Mouse (Mus musculus) brain, adult 2 months (tissue): Measurements from ENCODE around the gene Wee2.

Experiments
- DNase-seq: peaks from one replicate; pipeline ENCODE4 v3.0.0; 2011; ENCODE audit warnings: low read depth, low spot score

The Wee2 gene

DNA sequence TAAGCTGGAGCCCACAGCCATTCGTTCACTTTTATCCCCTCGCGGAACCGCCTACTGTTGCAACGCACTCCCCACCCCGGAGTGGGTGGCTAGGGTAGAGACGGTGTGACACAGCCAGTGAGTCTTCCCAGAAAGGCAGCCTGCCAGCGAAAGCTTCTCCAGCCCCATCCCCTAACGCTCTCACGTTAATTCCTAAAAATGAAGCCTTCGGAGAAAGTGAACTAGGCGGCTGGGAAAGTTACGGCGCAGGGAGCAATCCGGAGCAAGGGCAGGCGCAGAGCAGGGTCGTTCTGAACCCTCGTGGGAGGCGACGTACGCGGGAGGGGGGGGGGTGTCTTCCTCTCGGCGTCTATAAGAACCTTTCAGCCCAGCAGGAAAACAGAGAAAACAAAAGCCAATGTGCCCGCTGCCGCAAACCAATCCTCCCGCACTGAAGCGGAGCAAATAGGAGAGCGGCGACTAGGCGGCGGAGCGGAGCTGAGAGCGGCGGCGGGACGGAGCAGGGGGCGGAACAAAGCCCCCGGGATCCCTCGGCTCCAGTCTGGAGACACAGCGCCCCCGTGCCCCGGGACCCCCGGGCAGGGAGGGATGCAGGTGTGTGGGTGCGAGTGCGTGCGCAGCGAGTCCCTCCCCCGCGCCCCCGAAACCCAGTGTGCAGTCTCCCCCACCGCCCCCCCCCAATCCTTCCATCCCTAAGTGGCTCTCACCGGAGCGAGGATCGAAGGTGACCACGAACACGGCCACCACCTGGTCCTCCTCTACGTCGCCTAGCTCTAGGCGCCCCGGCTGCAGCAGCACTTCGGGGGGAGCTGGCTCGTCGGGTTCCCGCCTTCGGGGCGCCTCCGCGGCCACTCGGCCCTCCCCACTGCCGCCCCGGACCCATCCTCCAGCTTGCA is 3.5 kb upstream of the Wee2 start:
- DNase-seq = peak; percentile 90

DNA sequence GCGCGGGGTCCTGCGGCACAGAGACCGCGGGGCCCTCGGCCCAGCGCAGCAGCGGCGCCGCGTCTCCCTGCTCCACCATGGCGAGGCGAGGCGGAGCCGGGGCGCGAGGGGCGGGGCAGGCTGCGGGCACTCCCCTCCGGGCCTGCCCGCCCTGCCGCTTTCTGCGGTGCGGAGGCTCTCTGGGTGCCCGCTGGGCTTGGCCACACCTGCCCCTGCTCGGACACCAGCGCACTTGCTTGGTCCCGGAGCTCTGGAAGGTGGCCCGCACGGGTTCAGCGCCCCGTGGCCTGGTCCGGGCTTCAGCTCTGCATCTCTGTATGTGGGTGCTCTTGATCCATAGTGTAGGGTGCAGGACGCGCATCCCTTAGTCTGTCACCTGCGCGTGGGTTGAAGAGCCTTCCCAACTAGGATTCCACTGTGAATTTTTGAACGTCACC is 2.8 kb upstream of the Wee2 start, which contains the start of gene E330009J07Rik:
TSS of gene E330009J07Rik (minus strand) at position 89 of the 437 bp plus-strand sequence.
- DNase-seq = peak; percentile 94

DNA sequence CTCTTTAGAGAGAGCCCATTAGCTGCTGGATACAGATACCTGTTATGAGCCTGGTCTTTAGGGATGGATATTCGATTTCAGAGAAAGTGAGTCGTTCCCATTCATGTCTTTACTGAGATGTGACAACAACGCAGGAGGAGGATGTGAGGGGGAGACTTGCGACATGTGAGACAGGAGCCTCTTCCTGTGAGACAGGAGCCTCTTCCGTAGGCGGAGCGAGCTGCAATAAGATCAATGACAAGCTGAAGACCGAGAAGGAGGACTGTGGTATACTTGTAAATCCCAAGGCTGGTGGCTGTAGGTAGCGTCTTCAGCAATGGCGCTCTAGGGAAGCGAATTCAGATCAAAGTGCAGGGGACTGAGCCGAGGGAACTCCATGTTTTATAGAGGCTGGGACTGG is 843 bp downstream of the Wee2 start:
- no peak for DNase-seq

DNA sequence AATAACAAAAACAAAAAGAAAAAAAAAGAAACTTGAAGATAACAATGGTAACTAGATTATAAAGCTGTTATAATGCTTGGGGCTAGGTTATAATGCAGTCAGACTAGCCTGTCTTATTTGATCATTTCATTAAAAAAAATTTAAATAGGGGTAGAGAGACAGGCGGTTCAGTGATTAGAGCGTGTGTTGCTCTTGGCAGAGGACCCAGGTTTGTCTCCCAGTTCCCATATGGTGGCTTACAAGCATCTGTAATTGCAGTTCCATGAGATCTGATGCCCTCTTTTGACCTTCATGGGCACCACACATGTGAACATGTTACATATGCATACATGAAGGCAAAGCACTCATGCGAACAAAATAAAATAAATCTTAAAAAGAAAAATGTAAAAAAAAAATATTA is 2.4 kb downstream of the Wee2 start:
- no peak for DNase-seq

DNA sequence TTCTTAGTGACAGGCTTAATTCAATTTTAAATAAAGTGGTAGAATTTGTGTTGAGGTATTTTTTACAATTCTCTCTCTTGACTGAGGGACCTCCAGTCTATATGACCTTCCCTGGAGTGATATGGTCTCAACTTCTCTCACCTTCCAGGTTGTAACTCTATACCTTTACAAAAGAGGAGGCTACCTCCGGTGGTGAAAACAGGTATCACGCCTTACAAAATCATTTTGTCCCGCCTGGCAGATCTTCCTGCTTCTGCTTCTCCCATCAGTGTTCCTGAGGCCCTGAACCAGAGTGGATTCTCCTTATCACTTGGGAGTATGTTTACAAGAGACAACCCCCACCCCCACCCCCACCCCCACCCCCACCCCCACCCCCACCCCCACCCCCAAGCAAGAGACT is 2.9 kb downstream of the Wee2 start:
- no peak for DNase-seq

DNA sequence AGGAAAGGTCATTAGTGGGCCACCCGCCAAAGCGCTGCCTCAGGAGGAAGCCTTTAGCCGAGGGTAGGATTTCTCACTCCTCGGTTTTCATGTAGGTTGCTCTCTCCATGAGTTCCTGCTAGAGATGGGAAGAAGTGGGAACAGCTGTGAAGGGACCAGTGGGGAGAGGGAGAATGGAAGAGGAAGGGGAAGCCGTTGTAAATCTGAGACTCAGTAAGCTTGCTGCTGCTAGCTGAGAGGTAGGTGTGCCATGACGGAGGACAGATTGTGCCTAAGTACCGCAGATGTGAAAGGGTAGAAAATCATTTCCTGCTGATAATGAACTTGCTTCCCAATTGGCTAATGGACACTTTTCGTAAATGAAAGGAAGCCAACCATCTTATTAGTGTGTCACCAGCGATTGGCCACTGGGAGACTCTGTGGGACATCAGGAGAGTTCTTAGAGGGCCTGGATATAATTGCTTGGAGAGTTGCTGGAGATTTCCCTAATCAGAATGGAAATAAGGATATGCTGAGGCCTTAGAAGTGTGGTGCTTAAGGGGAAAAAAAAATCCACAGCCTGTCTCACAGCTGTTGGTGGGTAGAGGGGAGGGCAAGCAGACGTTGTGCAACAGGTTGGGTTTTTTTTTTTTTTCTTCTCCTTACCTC is 4.5 kb downstream of the Wee2 start:
- DNase-seq = no peak

DNA sequence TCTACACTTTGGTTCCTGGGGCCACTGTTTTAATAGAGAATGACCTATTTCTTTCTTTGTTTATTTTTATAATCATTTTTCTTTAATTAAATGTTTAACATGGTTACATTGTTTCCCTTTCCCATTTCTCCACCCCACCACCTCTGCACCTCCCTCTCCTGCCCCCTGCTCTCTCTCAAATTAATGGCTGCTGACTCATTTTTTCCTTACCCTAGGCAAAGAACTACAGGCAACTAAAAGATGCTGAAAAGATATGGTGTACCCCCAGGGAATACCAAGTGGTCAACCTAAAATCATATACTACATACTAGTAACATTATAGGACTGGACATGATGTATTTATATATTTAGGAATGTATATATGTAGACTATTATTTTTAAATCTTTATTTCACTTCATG is 9.7 kb downstream of the Wee2 start:
- DNase-seq = no peak

DNA sequence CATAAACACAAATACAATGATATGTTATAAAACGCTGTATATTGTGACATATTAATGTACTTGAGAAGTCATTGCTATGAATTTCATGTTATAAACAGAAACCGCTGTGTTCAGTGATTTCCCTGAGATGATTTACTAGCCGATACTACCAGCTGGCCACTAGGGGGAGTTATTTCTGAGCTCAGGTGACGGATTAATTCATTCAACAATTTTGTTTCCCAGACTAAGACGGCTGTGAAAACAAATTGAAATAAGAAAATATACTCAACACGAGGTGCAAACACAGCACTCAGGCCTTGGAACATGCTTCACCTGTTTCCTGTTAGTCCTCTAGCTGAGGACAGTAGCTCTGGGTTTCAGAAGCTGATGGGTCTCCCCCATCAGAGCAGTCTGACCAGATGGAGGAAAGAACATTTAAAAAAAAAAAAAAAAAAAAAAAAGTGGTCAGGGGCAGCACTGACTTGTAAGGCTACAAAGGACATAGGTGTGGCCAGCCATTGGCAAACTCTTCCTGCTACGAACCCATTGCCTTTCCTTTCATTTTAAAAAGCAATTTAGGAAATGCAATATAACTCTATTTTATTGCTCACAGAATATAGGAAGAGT is 15.7 kb downstream of the Wee2 start:
- no peak for DNase-seq

DNA sequence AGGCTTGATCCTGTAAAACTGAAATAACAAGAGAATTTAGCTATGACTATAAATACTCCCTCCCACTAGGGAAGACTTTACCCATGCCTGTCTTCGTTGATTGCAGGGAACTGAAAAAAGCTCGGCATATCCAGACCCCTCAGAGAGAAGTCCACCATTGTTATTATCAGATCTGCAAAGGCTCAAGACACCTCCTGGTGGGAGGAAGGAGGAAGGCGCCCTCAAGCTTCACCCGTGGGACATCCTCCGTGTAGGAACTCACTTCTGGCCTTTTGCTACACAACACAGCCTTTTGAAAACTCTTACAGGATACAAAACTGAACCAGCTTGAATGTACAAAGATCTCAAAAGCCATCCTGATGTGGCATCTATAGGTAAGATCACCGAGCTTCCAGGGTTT is 26.8 kb downstream of the Wee2 start:
- DNase-seq = no peak

DNA sequence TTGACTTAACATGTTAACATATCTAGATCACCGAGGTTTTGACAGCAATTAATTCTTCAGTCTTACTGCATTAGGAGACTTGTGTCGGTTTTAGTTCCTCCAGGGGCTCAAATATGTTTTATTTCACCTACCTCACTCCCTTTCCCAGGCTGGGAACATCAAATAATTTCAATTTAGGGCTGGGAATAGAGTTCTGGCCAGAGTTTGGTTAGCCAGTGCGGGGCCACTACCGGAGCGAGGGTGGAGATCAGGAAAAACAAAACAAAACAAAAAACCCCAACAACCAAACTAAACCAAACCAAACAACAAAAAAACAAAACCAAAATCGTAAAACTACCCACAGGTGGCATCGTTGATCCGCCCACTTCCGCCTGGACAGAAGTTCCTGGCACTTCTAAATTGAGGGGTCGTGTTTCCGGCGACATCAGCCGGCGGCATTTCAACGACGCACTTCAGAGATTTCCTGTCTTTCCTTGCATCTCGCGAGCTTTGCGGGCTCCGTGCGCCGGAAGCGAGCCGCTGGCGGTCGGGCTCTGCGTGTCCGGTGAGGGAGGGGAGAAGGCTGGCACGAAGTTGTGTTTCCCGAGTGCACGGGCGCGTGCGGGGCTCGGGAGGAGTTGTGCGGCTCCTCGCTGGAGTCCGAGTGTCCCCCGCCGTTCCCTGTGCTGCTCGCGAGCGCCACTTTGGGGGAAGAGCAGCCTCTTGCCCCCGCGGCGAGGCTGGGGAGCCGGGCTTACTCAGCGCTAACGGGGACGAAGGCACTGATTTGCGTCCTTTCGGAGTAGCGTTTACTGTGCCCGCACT is 32.2 kb downstream of the Wee2 start, which contains the start of gene Ssbp1:
TSS of gene Ssbp1 (plus strand) at position 437 of the 804 bp plus-strand sequence.
- peak; percentile 98 for DNase-seq

DNA sequence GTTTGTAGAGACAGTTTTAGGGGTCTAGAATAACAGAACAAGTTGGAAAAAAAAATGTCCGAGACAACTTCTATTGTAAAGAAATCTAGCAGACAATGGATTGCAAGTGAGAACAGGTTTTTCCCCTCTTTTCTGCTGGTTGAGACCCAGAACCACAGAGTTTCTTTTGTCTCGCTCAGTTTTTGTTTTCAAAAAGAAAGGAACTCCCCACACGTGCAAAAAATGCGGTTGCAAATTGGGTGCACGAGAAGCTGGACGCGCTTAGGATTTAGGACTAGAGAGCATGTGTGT is 32.8 kb downstream of the Wee2 start:
- DNase-seq = no peak

DNA sequence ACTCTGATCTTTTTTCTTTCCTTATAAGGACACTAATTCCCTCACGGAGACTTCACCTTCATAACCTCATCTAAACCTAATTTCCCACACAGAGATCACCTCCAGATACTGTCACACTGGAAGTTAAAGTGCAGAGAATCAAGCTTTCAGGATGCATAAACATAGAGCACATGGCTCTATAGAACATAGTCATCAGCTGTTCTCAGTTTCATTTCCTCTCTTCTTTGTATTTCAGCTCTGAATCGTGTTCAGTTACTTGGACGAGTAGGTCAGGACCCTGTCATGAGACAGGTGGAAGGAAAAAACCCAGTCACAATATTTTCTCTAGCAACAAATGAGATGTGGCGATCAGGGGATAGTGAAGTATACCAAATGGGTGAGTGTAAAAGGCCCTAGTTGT is 37.2 kb downstream of the Wee2 start:
- DNase-seq = no peak

DNA sequence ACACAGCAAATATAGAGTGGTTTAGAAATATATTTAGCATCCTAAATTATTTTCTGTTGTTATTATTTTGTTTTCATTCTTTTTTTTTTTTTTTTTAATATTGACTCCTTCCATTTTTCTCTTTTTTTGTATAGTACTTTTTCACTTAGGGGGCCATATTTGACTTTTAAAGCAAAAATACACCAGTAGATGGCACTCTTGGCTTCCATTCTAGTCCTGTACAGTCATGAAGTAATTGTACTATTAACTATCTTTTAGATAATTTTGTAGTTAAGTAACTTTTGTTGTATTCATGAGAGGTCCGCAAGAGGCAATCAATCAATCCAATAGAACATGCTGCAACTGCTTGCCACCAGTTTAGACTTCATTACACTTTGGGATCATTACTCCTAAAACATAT is 40.8 kb downstream of the Wee2 start:
- peak; percentile 40 for DNase-seq

DNA sequence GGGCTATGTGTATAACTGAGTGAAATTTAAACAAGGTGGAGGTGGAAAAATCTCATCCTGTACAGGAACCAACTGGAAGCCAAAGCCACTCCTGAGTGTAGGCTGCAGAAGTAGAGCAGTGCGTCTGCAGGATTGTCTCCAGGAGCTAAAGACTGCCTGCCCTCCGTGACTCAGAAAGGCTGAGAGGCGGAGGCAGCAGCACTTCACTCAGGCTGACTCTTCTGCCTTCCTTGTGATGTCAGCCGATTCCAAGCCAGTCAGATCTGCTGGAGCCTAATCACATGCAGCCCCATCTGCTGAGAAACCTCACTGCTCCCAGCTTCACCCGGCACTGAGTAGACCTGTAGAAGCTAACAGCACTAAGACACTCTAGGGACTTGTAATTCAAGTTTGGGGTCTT is 43.4 kb downstream of the Wee2 start:
- peak; percentile 73 for DNase-seq

DNA sequence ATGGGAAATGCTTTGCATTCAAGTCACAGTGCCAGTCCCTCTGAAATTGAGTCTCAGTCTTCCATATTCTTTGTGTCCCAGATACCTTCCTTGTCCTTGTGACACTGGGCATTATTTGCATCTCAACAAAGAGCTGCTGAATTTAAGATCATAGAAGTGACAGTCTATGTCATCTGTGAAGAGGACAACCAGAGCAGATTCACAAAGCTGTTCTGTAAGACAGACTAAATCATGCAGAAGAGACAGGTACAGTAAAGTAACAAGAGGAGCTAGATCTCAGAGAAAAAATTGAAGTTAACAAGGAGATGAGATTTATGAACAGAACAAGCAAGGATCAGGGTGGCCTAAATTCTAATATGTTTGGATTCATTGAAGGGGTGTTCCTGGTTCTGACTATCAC is 52.0 kb downstream of the Wee2 start, which contains the start of gene Tas2r137:
TSS of gene Tas2r137 (plus strand) at position 301 of the 400 bp plus-strand sequence.
- no peak for DNase-seq

DNA sequence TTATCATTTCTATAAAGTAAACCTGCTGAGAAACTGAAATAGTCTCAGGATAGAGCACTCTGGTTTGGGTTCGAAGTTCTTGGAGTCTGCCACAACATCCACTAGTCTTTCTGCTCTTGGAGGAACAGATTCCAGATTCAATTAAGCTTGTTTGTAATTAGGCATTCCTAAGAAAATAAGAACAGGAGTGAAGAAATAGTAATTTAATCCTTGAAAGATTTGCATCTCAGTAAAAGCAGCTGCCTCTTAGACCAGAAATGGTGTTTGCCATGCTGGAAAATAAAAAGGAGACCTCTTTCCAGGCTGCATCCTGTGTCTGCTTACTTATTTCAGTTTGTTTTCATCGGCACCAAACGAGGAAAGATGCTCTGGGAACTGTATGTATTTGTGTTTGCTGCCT is 54.3 kb downstream of the Wee2 start, which contains the start of gene Tas2r108:
TSS of gene Tas2r108 (plus strand) at position 301 of the 400 bp plus-strand sequence.
- DNase-seq = no peak
